Mouse (Mus musculus): Measurements from ENCODE around the gene Cirbp.

DNA sequence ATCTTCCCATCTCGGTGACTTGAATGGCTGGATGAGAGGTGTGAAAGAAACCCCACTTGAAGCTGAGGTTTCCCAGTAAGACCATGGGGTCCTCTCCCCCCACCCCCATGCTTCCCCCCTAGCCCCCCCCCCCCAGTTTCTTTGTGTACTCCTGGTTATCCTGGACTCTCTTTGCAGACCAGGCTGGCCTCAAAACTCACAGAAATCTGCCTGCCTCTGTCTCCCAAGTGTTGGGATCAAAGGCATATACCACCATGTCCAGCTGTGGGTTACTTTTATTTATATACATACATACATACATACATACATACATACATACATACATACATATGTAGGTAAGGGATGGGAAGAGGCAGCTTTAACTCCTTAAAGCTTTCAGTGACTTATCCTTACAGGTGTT lies 3.3 kb downstream of the Cirbp start:
- TF ChIP-seq CTCF (IDR thresholded peaks at IDR 0.05; ENCODE audit: extremely low read depth, insufficient read depth, low read length) (no peak), POLR2A (IDR thresholded peaks at IDR 0.05; ENCODE audit: extremely low read depth, insufficient read depth, low read length) (no peak)
